In genomic region chr9:120759771-120760170, GRCm38 (mm10) we compare ENCODE assay signal across 9 mouse cellular contexts.
DNase-seq lines count a peak whose midpoint lies in the region; ATAC-seq and TF ChIP-seq lines count a peak whose summit lies in the region.
"Had no signal": no experiment of that assay in that cellular context is flagged by ENCODE, and none has a peak within 500 bp of the region (broad histone marks: within the 10 kb centered on the region; RNA-seq: fewer than 3 reads in every experiment).

No protein-coding gene starts in this region.

- H3K36me3 ChIP-seq in lung, embryonic 16.5 days (ENCODE audit: control insufficient read depth, insufficient read depth, low read length), result no peaks in the 10 kb centered on the region
- H3K36me3 ChIP-seq in forebrain, embryonic 13.5 days (ENCODE audit: poor library complexity, severe bottlenecking), result no peaks in the 10 kb centered on the region
- no peaks in the 10 kb centered on the region for H3K36me3 ChIP-seq in neural tube, embryonic 14.5 days (ENCODE audit: control insufficient read depth, insufficient read depth, low read length)
- H3K36me3 ChIP-seq: heart, embryonic 15.5 days had no signal

- peak; percentile 22; the same call in 1 of the 2 replicates for ATAC-seq in lung, embryonic 16.5 days (ENCODE audit: low read depth)
- ATAC-seq in forebrain, embryonic 13.5 days, result peak; percentile 86
- peak; percentile 83; the same call in 1 of the 2 replicates for ATAC-seq in neural tube, embryonic 14.5 days (ENCODE audit: low read depth)
- ATAC-seq in cerebellum, adult (ENCODE audit: insufficient number of reproducible peaks, low FRiP score, low TSS enrichment), result no peak

- H3K9ac ChIP-seq in lung, embryonic 16.5 days (ENCODE audit: low read length), result 0 out of 2 replicates have a peak overlapping the region, but pooled peaks have one; percentile 32
- H3K9ac ChIP-seq in forebrain, embryonic 13.5 days, result no peak overlapping the region
- no peak overlapping the region for H3K9ac ChIP-seq in neural tube, embryonic 14.5 days (replicated peaks; ENCODE audit: low read depth, low read length)
- H3K9ac ChIP-seq: heart, embryonic 15.5 days had no signal

- H3K27me3 ChIP-seq in lung, embryonic 16.5 days (ENCODE audit: control insufficient read depth, insufficient read depth, low read depth, low read length), result no peaks in the 10 kb centered on the region
- H3K27me3 ChIP-seq in forebrain, embryonic 13.5 days, result no peaks in the 10 kb centered on the region
- H3K27me3 ChIP-seq in neural tube, embryonic 14.5 days (ENCODE audit: control insufficient read depth, insufficient read depth, low read length), result no peaks in the 10 kb centered on the region
- H3K27me3 ChIP-seq: heart, embryonic 15.5 days had no signal

- no peak overlapping the region for H3K4me3 ChIP-seq in lung, embryonic 16.5 days (ENCODE audit: low read length)
- no peak overlapping the region for H3K4me3 ChIP-seq in lung, adult 2 months (replicated peaks; ENCODE audit: extremely low read depth, low read depth, low read length)
- no peak overlapping the region for H3K4me3 ChIP-seq in forebrain, embryonic 13.5 days
- no peak overlapping the region for H3K4me3 ChIP-seq in neural tube, embryonic 14.5 days (ENCODE audit: low read depth, low read length)
- H3K4me3 ChIP-seq: heart, embryonic 15.5 days had no signal

- TF ChIP-seq CTCF in lung, adult 2 months (IDR thresholded peaks at IDR 0.05; ENCODE audit: insufficient read depth, low read length), result no peak

- no peak for DNase-seq in lung, adult 2 months
- peak; percentile 72 for DNase-seq in layer of hippocampus, adult 9-11 months
- no peak for DNase-seq in spleen, postnatal 36 days (ENCODE audit: low spot score in 2 of 2)
- no peak for DNase-seq in kidney, postnatal 36 days

- peaks cover 3% of the 10 kb centered on the region; the same call in 1 of the 2 replicates for H3K9me3 ChIP-seq in lung, embryonic 16.5 days (ENCODE audit: control insufficient read depth, low read length)
- no peaks in the 10 kb centered on the region for H3K9me3 ChIP-seq in forebrain, embryonic 13.5 days (replicated peaks)
- no peaks in the 10 kb centered on the region for H3K9me3 ChIP-seq in neural tube, embryonic 14.5 days (ENCODE audit: control insufficient read depth, low read length)
- H3K9me3 ChIP-seq: heart, embryonic 15.5 days had no signal

- 66% methylated on average over 5 of the region's 5 CpGs for WGBS in lung, embryonic 16.5 days
- WGBS in lung, adult 2 months, result 37% methylated on average over 5 of the region's 5 CpGs
- 25% methylated on average over 5 of the region's 5 CpGs for WGBS in forebrain, embryonic 13.5 days
- WGBS in neural tube, embryonic 14.5 days, result 31% methylated on average over 5 of the region's 5 CpGs

- TF ChIP-seq POLR2A in lung, adult 2 months (IDR thresholded peaks at IDR 0.05; ENCODE audit: borderline replicate concordance, extremely low read depth, low read depth, low read length), result no peak

- peak overlapping the region; percentile 39; the same call in 1 of the 2 replicates for H3K27ac ChIP-seq in lung, embryonic 16.5 days (ENCODE audit: low read length)
- H3K27ac ChIP-seq in forebrain, embryonic 13.5 days, result peak overlapping the region; percentile 72
- no peak overlapping the region for H3K27ac ChIP-seq in neural tube, embryonic 14.5 days (ENCODE audit: low read depth, low read length)
- H3K27ac ChIP-seq: heart, embryonic 15.5 days had no signal

- H3K4me1 ChIP-seq in lung, embryonic 16.5 days (replicated peaks; ENCODE audit: control insufficient read depth, insufficient read depth, low read length), result peaks cover 23% of the 10 kb centered on the region
- peaks cover 8% of the 10 kb centered on the region for H3K4me1 ChIP-seq in lung, adult 2 months (ENCODE audit: control insufficient read depth, insufficient read depth, low read length)
- peaks cover 13% of the 10 kb centered on the region for H3K4me1 ChIP-seq in forebrain, embryonic 13.5 days
- H3K4me1 ChIP-seq in neural tube, embryonic 14.5 days (ENCODE audit: control insufficient read depth, insufficient read depth, low read length), result no peaks in the 10 kb centered on the region
- H3K4me1 ChIP-seq: heart, embryonic 15.5 days had no signal

- no peak overlapping the region for H3K4me2 ChIP-seq in lung, embryonic 16.5 days (ENCODE audit: low read depth, low read length)
- no peak overlapping the region for H3K4me2 ChIP-seq in forebrain, embryonic 13.5 days
- H3K4me2 ChIP-seq in neural tube, embryonic 14.5 days (ENCODE audit: low read depth, low read length), result no peak overlapping the region
- H3K4me2 ChIP-seq: heart, embryonic 15.5 days had no signal
